Mouse (Mus musculus): ENCODE measurements around the gene Uqcc2.

The Uqcc2 gene

GRCm38 (mm10) chr17:27155752-27156151, 22.0 kb upstream of the Uqcc2 start:
- DNase-seq (ENCODE audit: inconsistent age in 2 of 2, low spot score in 1 of 2): peak in 1 of 2 experiments; percentile 17

GRCm38 (mm10) chr17:27154881-27155280, 21.2 kb upstream of the Uqcc2 start:
- DNase-seq (ENCODE audit: inconsistent age in 2 of 2, low spot score in 1 of 2): no peak

- DNase-seq (ENCODE audit: inconsistent age in 2 of 2, low spot score in 1 of 2): no peak
Observed at GRCm38 (mm10) chr17:27154256-27154655, 20.5 kb upstream of the Uqcc2 start.

DNA sequence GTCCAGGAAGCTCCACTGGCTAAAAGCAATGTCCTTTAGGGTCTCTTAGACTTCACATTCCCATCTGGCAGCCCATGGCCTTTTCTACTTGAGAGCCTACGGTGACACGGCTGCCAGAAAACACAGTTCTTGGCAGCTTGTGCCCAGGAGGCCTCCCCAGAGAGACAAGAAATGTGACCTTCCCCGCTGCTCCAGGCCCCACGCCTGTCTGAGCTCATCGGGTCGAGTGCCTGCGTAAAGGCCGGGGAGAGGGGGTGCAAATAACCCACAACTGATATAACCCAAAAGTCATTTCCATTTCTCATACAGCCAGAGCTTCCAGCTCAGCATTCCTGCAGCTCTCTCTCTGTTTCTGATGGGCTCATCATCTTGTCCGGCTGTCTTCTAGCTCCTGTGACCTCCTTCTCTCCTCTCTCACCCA, 20.1 kb upstream of the Uqcc2 start:
- peak; percentile 89 to 92 for DNase-seq (ENCODE audit: inconsistent age in 2 of 2, low spot score in 1 of 2)

DNA sequence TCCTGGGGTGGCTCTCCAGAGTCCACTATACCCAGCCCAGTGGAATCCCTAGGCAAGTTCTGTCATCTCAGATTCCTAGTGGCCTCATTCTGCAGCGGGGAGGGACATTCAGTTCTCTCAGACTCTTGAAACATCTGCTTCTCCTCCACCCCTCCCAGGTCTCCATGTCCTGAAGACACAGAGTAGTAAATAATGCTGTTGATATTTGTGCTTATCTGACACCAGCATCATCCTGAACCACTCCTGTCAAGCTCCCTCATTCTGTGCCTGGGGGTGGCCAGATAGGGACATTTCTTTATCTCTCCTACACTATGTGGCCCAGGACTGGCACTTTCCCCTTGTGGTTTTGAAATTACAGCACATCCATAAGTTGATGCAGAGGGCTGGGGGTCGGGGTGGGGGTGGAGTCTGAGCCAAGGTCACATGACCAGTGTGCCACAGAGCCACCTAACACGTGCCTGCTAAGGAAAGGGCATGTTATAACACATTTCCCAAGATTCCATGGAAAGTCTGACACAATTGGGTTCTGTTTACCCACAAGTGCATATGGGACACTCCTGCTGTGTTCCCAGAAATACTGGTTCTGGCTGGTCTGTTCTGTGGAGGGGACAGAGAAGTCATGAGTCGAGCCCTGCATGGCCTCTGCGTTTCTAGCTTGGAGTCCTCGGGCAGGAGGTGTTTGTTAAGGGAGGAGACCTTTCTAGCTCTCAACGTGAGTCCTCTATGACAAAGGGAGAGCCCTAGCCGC, 19.4 kb upstream of the Uqcc2 start:
- no peak for DNase-seq (ENCODE audit: inconsistent age in 2 of 2, low spot score in 1 of 2)

DNA sequence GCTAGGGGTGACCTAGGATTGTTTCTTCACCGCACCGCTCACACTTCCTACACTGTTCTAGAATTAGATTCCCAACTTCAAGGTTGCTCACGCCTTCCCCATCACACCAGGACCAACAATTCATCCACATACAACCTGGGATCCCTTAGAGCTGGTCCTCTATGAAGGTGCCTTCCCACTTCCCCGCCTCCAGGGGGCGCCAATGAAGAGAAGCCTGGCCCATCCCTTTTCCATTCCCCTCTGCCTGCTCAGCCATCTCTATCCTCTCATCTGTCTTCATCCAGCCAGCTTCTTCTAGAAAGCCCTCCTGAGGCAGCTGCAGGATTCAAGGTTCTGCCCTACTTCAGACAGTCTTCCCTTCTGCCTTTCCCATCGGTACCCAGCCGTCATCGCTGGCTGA, 17.7 kb upstream of the Uqcc2 start:
- peak in 1 of 2 experiments; percentile 69 for DNase-seq (ENCODE audit: inconsistent age in 2 of 2, low spot score in 1 of 2)

- peak; percentile 72 to 84 for DNase-seq (ENCODE audit: inconsistent age in 2 of 2, low spot score in 1 of 2)
Observed at GRCm38 (mm10) chr17:27150871-27151270, 17.2 kb upstream of the Uqcc2 start.

GRCm38 (mm10) chr17:27146323-27146923, 12.7 kb upstream of the Uqcc2 start:
- DNase-seq (ENCODE audit: inconsistent age in 2 of 2, low spot score in 1 of 2): peak in 1 of 2 experiments; percentile 75

DNA sequence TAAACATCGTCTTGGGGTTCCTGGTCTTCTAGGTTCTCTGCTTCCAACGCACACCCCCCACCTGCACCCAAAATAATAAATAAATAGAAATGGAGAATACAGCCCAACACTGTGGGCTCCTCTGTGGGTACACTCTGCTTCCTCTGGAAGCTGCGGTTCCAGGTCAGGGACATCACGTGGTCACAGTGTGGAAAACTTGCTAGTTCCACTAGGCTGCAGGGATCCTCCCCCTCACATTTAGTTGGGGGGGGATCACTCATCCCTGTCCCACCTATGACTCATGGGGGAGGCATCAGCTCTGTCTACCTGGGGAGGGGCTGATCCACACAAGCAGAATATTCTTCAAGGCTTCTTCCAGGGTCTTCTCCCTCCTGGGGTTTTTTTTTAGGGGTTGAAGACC, 10.4 kb upstream of the Uqcc2 start:
- DNase-seq (ENCODE audit: inconsistent age in 2 of 2, low spot score in 1 of 2): peak in 1 of 2 experiments; percentile 52

DNA sequence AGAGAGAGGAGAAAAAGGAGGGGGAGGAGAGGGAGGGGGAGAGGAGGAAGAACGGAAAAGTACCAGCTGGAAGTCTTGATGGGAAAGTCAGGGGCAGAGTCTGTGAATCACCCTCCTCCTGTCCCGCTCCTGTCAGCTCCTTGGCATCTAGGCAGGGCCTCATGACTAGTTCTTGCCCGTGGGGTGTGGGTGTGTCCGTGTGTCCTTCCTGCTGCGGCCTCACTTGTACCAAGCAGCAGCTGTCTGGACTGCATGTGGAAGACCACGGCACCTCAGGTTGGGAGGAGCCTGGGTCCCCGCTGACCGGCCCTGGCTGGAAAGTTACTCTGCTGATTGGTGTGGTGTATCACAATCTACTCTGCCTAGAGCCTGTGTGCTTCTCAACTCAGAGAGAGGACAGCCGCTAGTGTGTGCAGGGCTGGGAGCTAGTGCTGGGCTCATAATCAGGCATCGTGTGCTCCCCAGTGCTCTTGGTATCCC, 8.3 kb upstream of the Uqcc2 start:
- DNase-seq (ENCODE audit: inconsistent age in 2 of 2, low spot score in 1 of 2): peak; percentile 85 to 90

GRCm38 (mm10) chr17:27140262-27140661, 6.5 kb upstream of the Uqcc2 start:
- DNase-seq (ENCODE audit: inconsistent age in 2 of 2, low spot score in 1 of 2): no peak

GRCm38 (mm10) chr17:27139304-27139703, 5.6 kb upstream of the Uqcc2 start:
- no peak for DNase-seq (ENCODE audit: inconsistent age in 2 of 2, low spot score in 1 of 2)

DNA sequence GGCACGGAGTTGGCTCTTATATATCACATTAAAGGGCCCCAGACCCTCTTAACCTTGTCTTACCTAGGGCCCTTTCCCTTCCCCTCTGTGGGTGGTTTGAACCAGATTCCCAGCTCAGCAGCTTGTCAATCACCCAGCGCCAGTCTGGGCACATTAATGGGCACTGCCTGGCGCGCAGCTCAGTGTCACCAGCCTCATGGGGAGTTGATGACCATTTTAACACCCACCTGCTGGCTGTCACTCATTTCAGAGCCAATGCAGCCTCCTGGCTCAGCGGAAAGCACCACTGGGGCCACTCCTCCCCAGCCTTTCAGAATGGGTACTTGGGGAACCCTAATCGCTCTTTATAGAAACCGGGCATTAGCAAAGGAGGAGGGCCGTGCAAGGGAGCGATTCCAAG, 4.7 kb upstream of the Uqcc2 start:
- DNase-seq (ENCODE audit: inconsistent age in 2 of 2, low spot score in 1 of 2): no peak

DNA sequence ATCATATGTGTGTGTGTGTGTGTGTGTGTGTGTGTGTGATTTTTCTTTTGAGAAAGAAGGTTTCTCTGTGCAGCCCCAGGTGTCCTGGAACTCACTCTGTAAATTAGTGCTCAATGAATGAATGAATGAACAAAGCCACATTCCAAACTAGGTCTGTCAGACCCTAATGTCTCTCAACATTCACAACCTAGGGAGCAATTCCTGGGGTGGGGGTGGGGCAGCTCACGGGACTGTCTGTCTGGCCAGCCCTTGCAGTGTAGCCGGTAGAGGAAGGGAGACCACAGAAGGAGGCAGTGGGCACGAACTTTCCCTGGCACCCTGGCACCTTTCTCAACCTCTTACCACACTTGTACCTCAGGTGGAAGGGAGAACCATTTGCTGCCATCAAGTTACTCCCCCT, 999 bp upstream of the Uqcc2 start:
- no peak for DNase-seq (ENCODE audit: inconsistent age in 2 of 2, low spot score in 1 of 2)

GRCm38 (mm10) chr17:27134187-27134586, 471 bp upstream of the Uqcc2 start:
- DNase-seq (ENCODE audit: inconsistent age in 2 of 2, low spot score in 1 of 2): no peak

DNA sequence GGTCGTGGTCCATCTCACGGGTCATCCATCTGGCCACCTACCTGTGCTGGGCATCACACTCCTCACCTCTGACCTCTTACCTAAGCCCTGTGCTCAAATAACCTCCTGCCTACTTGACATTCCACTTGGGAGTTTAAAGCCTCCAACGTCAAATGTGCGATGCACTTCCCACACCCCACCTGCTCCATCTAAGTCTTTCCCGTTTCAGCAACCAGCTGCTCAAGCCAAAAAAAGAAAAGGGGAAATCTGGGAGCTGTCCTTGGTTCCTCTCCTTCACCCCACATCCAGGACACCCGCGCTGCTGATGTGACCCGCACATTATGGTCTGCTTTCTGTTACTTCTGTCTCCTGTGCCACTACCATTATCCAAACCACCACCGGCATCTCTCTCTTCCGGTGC, 1.5 kb downstream of the Uqcc2 start:
- DNase-seq (ENCODE audit: inconsistent age in 2 of 2, low spot score in 1 of 2): peak in 1 of 2 experiments; percentile 50

GRCm38 (mm10) chr17:27131240-27131665, 2.5 kb downstream of the Uqcc2 start:
- DNase-seq (ENCODE audit: inconsistent age in 2 of 2, low spot score in 1 of 2): peak; percentile 89 to 91

DNA sequence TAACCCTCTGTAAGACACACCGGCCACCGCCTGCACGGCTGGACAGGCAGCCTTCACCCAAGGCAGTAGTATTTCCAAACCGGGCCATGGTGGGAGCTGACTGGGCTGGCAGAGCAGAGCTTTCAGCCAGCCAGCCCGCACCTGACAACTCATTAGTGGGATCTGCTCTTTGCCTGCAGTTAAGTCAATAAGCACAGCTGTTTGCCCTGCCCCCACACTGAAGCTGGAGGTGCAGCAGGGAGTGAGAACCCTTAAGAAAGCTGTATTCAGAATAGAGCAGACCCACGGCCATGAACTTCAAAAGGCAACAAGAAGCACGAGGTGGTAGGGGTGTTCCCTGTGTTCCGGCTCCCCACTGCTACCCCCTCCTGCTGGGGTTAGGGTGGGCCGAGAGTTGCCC, 3.5 kb downstream of the Uqcc2 start:
- DNase-seq (ENCODE audit: inconsistent age in 2 of 2, low spot score in 1 of 2): peak; percentile 43 to 55

DNA sequence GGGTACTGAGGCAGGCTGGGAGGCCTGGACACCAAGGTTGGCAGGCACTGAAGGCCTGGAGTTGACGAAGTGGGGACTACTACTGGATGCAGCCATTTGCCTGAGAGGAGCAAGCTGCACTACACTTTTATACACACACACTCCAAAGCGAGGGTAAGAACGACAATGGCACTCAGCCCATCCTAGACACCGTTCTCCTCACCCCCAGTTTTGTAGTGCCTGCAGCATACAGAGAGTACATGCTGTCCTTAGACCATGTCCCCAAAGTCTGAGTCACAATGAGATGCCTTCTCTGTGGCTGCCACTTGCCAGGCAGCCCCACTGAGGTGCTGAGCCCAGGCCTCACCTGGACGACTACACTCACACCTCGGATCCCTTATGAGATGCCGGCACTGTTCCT, 3.9 kb downstream of the Uqcc2 start:
- DNase-seq (ENCODE audit: inconsistent age in 2 of 2, low spot score in 1 of 2): peak; percentile 44 to 71

DNA sequence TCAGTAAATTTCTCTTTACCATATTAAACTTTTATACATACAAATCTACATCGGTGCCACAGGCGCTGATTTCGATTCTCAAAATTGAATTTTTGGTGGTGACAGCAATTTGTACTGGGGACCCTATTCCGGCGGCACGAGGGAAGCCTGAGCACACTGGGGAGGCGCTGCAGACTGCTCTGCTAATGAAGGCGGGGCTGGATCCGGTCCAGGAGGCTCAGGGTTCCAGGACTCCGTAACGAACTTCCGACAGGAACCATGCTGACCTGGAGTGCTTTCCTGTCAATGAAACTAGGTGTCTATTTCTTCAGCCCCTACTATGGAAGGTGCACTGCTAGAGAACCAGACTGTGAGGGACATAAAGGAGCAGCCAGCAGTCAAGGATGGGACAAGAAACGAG, 4.4 kb downstream of the Uqcc2 start:
- peak in 1 of 2 experiments; percentile 42 for DNase-seq (ENCODE audit: inconsistent age in 2 of 2, low spot score in 1 of 2)

GRCm38 (mm10) chr17:27128189-27128588, 5.5 kb downstream of the Uqcc2 start:
- DNase-seq (ENCODE audit: inconsistent age in 2 of 2, low spot score in 1 of 2): no peak

GRCm38 (mm10) chr17:27126974-27127373, 6.7 kb downstream of the Uqcc2 start:
- DNase-seq (ENCODE audit: inconsistent age in 2 of 2, low spot score in 1 of 2): no peak
